Mouse (Mus musculus): Measurements from ENCODE around the gene Otx2. TPM values are rescaled to one million over a fixed set of nuclear protein-coding genes. Genes with fewer than 3 reads are reported as not detected.

The Otx2 gene
- total RNA-seq, 2 experiments from 2014 or later = 0.68 to 2.0 TPM

GRCm38 (mm10) chr14:48669541-48670257, 3.9 kb downstream of the Otx2 start:
- no peak for DNase-seq (ENCODE audit: low spot score in 2 of 2)

GRCm38 (mm10) chr14:48668761-48669303, 4.8 kb downstream of the Otx2 start:
- DNase-seq (ENCODE audit: low spot score in 2 of 2) = no peak

- DNase-seq (ENCODE audit: low spot score in 2 of 2) = no peak
Observed at GRCm38 (mm10) chr14:48668051-48668481, 5.6 kb downstream of the Otx2 start.

GRCm38 (mm10) chr14:48667396-48667795, 6.2 kb downstream of the Otx2 start:
- DNase-seq (ENCODE audit: low spot score in 2 of 2) = no peak

- no peak for DNase-seq (ENCODE audit: low spot score in 2 of 2)
Observed at GRCm38 (mm10) chr14:48666771-48667170, 6.8 kb downstream of the Otx2 start.

- no peak for DNase-seq (ENCODE audit: low spot score in 2 of 2)
Observed at GRCm38 (mm10) chr14:48665816-48666661, 7.6 kb downstream of the Otx2 start.

GRCm38 (mm10) chr14:48664841-48665815, 8.5 kb downstream of the Otx2 start:
- no peak for DNase-seq (ENCODE audit: low spot score in 2 of 2)

GRCm38 (mm10) chr14:48664001-48664810, 9.4 kb downstream of the Otx2 start:
- DNase-seq (ENCODE audit: low spot score in 2 of 2) = no peak

- DNase-seq (ENCODE audit: low spot score in 2 of 2) = no peak
Observed at GRCm38 (mm10) chr14:48663531-48663930, 10.1 kb downstream of the Otx2 start.

- DNase-seq (ENCODE audit: low spot score in 2 of 2) = no peak
Observed at GRCm38 (mm10) chr14:48662568-48663236, 10.9 kb downstream of the Otx2 start.

- DNase-seq (ENCODE audit: low spot score in 2 of 2) = no peak
Observed at GRCm38 (mm10) chr14:48661646-48662567, 11.7 kb downstream of the Otx2 start.

- DNase-seq (ENCODE audit: low spot score in 2 of 2) = no peak
Observed at GRCm38 (mm10) chr14:48661151-48661550, 12.5 kb downstream of the Otx2 start.

GRCm38 (mm10) chr14:48660593-48660992, 13.0 kb downstream of the Otx2 start:
- no peak for DNase-seq (ENCODE audit: low spot score in 2 of 2)

GRCm38 (mm10) chr14:48659661-48660060, 14.0 kb downstream of the Otx2 start:
- DNase-seq (ENCODE audit: low spot score in 2 of 2) = no peak

GRCm38 (mm10) chr14:48657241-48657640, 16.4 kb downstream of the Otx2 start:
- no peak for DNase-seq (ENCODE audit: low spot score in 2 of 2)

- DNase-seq (ENCODE audit: low spot score in 2 of 2) = no peak
Observed at GRCm38 (mm10) chr14:48656711-48657110, 16.9 kb downstream of the Otx2 start.

- no peak for DNase-seq (ENCODE audit: low spot score in 2 of 2)
Observed at GRCm38 (mm10) chr14:48655792-48656550, 17.6 kb downstream of the Otx2 start.

Data from layer of hippocampus, adult 18-20 months (tissue).